Mouse (Mus musculus) myocyte (in vitro differentiated cells): ENCODE data around the gene Serpinb7.

Source experiments
- MAX ChIP-seq: IDR thresholded peaks from one replicate; pipeline ENCODE4 v1.6.1; 2011; ENCODE audit warnings: low read depth, mild to moderate bottlenecking, control low read depth
- POLR2A ChIP-seq: IDR thresholded peaks from one replicate; pipeline ENCODE4 v1.6.1; 2011; ENCODE audit warnings: low read depth, mild to moderate bottlenecking, control low read depth, moderate library complexity; ENCODE audit not compliant: insufficient read length
- SRF ChIP-seq: IDR thresholded peaks from one replicate; pipeline ENCODE4 v1.6.1; 2011; ENCODE audit warnings: low read depth; ENCODE audit not compliant: control insufficient read depth, insufficient read length

- no peak for TF ChIP-seq SRF
- TF ChIP-seq POLR2A: no peak
- no peak for TF ChIP-seq MAX
Observed at GRCm38 (mm10) chr1:107376952-107377351, 22.5 kb upstream of the Serpinb7 start.
